Mouse (Mus musculus) erythroblast, embryonic 14.5 days (primary cell): ENCODE measurements around the gene Tuba4a. TPM values are rescaled to one million over a fixed set of nuclear protein-coding genes. Genes with fewer than 3 reads are reported as not detected.

Experiments used
- H3K27me3 ChIP-seq: 2 replicates; pipeline ENCODE4 v1.6.1; 2012; ENCODE audit warnings: inconsistent platforms; ENCODE audit not compliant: control insufficient read depth
- H3K36me3 ChIP-seq: 2 replicates; pipeline ENCODE4 v1.6.1; 2012; ENCODE audit warnings: mild to moderate bottlenecking, inconsistent platforms; ENCODE audit not compliant: control insufficient read depth
- H3K4me1 ChIP-seq: 2 replicates; pipeline ENCODE4 v1.6.1; 2012; ENCODE audit warnings: inconsistent platforms; ENCODE audit not compliant: control insufficient read depth
- H3K4me3 ChIP-seq: replicated peaks from 2 replicates; pipeline ENCODE3; 2012; ENCODE audit warnings: moderate library complexity, mild to moderate bottlenecking, inconsistent platforms
- H3K9me3 ChIP-seq: 2 replicates; pipeline ENCODE4 v1.6.1; 2012; ENCODE audit warnings: low read length, inconsistent platforms, mixed read lengths; ENCODE audit not compliant: control insufficient read depth
- GATA1 ChIP-seq: IDR thresholded peaks from 2 replicates; pipeline ENCODE4 v1.6.1; 2012; ENCODE audit warnings: low read length, inconsistent platforms, mixed read lengths
- TAL1 ChIP-seq: IDR thresholded peaks from 3 replicates; pipeline ENCODE4 v1.6.1; 2012; ENCODE audit warnings: low read length, inconsistent platforms, mixed read lengths
- polyA plus RNA-seq: library from polyadenylated mRNA; stranded (reverse); fragments of >175 nt; gene quantifications from 2 replicates; pipeline ENCODE4 v1.2.3, GENCODE M21; 2012

Gene Tuba4a
- polyA plus RNA-seq, 1 experiment, result 5.9 TPM

DNA sequence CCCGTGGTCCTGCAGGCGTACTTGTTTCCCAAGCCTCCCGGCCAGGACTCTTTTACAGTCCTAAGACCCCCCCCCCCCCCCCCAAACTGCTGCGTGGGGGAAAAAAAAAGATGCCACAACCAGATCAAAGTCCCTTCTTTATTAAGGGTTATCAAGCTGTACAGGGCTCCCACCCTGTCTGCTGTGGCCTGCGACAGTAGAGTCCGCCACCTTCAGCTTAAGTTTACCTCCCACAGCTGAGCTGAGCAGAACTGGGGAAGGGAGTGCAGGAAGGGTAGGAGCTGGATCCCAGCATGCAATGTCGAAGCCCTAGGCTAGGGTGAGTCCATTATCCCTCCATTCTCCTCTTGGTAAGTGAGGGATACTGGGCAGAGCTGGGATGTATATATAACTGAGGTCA, 38.9 kb downstream of the Tuba4a start:
- TF ChIP-seq GATA1, result no peak
- TF ChIP-seq TAL1, result no peak
- peaks cover 7% of the 10 kb centered on the region for H3K9me3 ChIP-seq
- H3K36me3 ChIP-seq, result peaks cover 89% of the 10 kb centered on the region
- peaks cover 65% of the 10 kb centered on the region for H3K4me1 ChIP-seq
- peak overlapping the region; percentile 87 for H3K4me3 ChIP-seq
- no peaks in the 10 kb centered on the region; the same call in 1 of the 2 replicates for H3K27me3 ChIP-seq

DNA sequence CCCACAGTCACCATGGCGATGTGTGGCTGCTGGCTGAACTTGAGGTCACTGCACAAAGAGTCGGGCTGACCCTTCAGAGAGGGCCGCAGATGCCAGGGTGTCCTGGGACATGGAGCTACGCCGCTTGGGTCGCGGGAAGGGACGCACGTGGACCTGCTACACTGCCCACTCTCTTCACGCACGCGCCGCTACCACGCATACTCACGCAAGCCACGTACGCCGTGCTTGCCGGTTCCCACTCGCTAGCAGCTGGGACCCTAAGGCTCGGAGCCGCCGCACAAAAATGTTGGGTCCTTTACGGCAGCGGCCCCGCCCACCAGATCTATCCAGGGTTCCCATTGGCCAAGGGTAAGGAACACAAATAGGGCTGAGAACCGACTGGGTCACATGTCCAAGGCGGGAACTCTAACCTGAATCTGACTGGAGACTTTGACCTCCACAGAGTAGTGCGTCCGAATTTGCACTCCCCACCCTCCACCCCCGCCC, 39.5 kb downstream of the Tuba4a start, which contains the start of gene Abcb6:
Gene Abcb6 (minus strand): TSS at position 288 of the 486 bp plus-strand sequence.
- peak within 1 kb of the TSS; percentile 87 for H3K4me3 ChIP-seq
- H3K36me3 ChIP-seq, result peaks cover 89% of the 10 kb centered on the region
- H3K27me3 ChIP-seq, result no peaks in the 10 kb centered on the region; the same call in 1 of the 2 replicates
- H3K4me1 ChIP-seq, result peaks cover 70% of the 10 kb centered on the region
- no peak for TF ChIP-seq GATA1
- peaks cover 7% of the 10 kb centered on the region for H3K9me3 ChIP-seq

DNA sequence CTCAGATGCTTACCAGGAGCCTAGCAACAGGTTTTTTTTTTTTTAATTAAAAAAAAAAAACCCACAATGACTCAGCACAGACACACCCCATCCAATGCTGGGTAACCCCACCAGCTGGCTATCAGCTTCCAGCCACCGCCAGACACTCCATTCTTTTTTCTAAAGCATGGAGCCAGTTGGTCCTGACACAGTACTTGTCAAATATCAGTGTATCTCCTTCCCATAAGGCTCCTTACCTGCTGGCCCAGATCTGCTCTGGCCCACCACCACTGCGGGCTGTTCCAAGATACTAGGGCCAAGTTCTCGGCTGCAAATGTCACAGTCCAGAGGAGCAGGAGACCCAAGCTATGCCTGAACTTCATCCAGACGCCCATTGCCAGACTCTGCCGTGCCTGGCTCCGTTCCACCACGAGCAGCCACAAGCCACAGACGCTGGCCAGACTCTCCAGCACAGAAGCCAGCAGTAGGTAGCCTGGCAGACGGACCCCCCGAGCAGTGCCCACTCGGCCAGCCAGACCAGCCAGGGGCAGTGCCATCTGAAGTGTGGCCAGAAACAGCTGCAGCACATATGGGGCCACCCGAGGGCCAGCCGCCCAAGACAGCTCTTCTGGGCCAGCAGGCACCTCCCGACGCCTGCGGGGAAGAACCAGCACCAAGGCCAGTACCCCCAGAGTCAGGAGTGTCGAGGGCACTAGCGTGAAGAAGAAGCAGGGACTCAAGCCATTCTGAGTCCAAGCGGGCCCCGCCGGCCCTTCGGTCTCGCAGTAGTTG, 40.1 kb downstream of the Tuba4a start:
- H3K4me3 ChIP-seq, result peak overlapping the region; percentile 87
- peaks cover 89% of the 10 kb centered on the region for H3K36me3 ChIP-seq
- no peaks in the 10 kb centered on the region; the same call in 1 of the 2 replicates for H3K27me3 ChIP-seq
- peaks cover 7% of the 10 kb centered on the region for H3K9me3 ChIP-seq
- TF ChIP-seq TAL1, result peak; percentile 50; the same call in 2 of the 3 replicates
- peak; percentile 30; the same call in 1 of the 2 replicates for TF ChIP-seq GATA1
- H3K4me1 ChIP-seq, result peaks cover 68% of the 10 kb centered on the region

DNA sequence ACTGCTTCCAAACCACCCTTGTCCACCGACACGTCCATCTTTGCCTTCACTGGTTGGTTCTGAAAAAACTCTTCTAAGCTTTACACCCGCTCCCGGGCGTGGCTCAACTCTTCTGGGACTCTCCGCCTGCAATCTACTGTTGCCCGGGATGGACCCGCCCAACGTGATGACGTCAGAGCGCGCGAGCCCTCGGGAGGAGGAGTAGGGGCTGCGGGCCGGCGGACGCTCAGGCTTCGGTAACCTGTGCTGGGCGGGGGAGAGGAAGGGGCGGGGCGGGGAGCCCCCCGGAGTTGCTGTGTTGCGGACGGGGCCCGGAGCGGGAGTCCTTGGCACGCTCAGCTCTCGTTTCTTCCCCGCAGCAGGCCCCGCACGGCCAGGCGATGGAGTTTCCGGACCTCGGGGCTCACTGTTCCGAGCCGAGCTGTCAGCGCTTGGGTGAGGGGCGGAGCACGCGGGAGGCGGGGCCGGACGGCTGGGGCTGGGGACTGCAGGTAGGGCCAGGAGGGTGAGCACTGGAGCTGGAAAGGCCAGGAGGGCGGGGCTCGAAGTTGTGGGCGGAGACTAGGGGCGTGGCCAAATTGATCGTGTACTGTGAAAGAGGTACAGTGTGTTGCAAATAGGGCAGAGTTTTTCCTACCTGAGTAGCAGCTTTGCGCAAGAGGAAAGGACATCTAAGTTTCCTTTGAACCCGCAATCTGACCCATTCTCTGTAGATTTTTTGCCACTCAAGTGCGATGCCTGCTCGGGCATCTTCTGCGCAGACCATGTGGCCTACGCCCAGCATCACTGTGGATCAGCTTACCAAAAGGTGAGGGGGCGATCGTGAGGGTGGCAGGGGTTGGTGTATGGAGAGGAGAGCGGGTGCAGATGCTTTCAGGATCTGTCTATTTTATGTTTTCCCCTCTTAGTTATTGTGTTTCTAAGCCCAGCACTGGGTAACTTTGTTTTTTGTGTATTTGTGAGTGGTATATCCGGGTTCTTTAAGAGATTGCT, 50.9 kb downstream of the Tuba4a start, which contains the start of gene Zfand2b:
Gene Zfand2b (plus strand): TSS at position 175 of the 993 bp plus-strand sequence.
- no peak for TF ChIP-seq TAL1
- no peak for TF ChIP-seq GATA1
- H3K36me3 ChIP-seq, result peaks cover 49% of the 10 kb centered on the region
- no peaks in the 10 kb centered on the region for H3K9me3 ChIP-seq
- no peaks in the 10 kb centered on the region for H3K27me3 ChIP-seq
- H3K4me3 ChIP-seq, result peak within 1 kb of the TSS; percentile 86
- peaks cover 69% of the 10 kb centered on the region for H3K4me1 ChIP-seq

GRCm38 (mm10) chr1:75168093-75168471, 51.6 kb downstream of the Tuba4a start:
- H3K4me1 ChIP-seq, result peaks cover 63% of the 10 kb centered on the region
- H3K4me3 ChIP-seq, result peak overlapping the region; percentile 86
- H3K9me3 ChIP-seq, result peaks cover 5% of the 10 kb centered on the region; the same call in 1 of the 2 replicates
- peaks cover 42% of the 10 kb centered on the region for H3K36me3 ChIP-seq
- no peak for TF ChIP-seq GATA1
- no peak for TF ChIP-seq TAL1
- no peaks in the 10 kb centered on the region for H3K27me3 ChIP-seq

Other genes with a start within 250 kb of the Tuba4a start
- 0.05 and 0.08 TPM in 2 replicates for gene Nhej1, start 94.7 kb downstream of the Tuba4a start, polyA plus RNA-seq
- gene Slc23a3, start 86.0 kb downstream of the Tuba4a start, polyA plus RNA-seq, result 0.05 TPM in 1 of 2 replicates, not detected in the other
- 8.4 and 9.6 TPM in 2 replicates for gene Cnppd1, start 77.2 kb downstream of the Tuba4a start, polyA plus RNA-seq
- gene Retreg2, start 77.1 kb downstream of the Tuba4a start, polyA plus RNA-seq, result 10.9 and 14.3 TPM in 2 replicates
- gene Zfand2b, start 51.2 kb downstream of the Tuba4a start, polyA plus RNA-seq, result 6.7 and 7.3 TPM in 2 replicates
- 10.0 and 12.6 TPM in 2 replicates for gene Abcb6, start 39.5 kb downstream of the Tuba4a start, polyA plus RNA-seq
- 0.98 and 1.2 TPM in 2 replicates for gene Ankzf1, start 27.7 kb downstream of the Tuba4a start, polyA plus RNA-seq
- gene Atg9a, start 27.7 kb downstream of the Tuba4a start, polyA plus RNA-seq, result 25.7 and 26.4 TPM in 2 replicates
- 0.02 and 0.62 TPM in 2 replicates for gene Glb1l, start 9.1 kb downstream of the Tuba4a start, polyA plus RNA-seq
- 13.2 and 18.8 TPM in 2 replicates for gene Stk16, start 9.0 kb downstream of the Tuba4a start, polyA plus RNA-seq
- gene A630095N17Rik, start 12.2 kb upstream of the Tuba4a start, polyA plus RNA-seq, result not detected in 2 replicates
- 24.2 and 27.6 TPM in 2 replicates for gene Dnajb2, start 16.5 kb upstream of the Tuba4a start, polyA plus RNA-seq
- not detected in 2 replicates for gene Ptprn, start 44.6 kb upstream of the Tuba4a start, polyA plus RNA-seq
- gene Resp18, start 58.5 kb upstream of the Tuba4a start, polyA plus RNA-seq, result not detected in 2 replicates
- 3.7 and 4.8 TPM in 2 replicates for gene Dnpep, start 98.1 kb upstream of the Tuba4a start, polyA plus RNA-seq
- gene Des, start 140.5 kb upstream of the Tuba4a start, polyA plus RNA-seq, result 0.03 and 0.12 TPM in 2 replicates
- gene Speg, start 155.4 kb upstream of the Tuba4a start, polyA plus RNA-seq, result 0.10 and 0.18 TPM in 2 replicates
- gene Gmppa, start 216.1 kb upstream of the Tuba4a start, polyA plus RNA-seq, result 11.6 and 12.7 TPM in 2 replicates
- gene Asic4, start 230.6 kb upstream of the Tuba4a start, polyA plus RNA-seq, result 0.02 TPM in 1 of 2 replicates, not detected in the other